ENCODE assay signal across 21 mouse cellular contexts in genomic region chr13:31122689-31123088, GRCm38 (mm10).
"Had no signal": no experiment of that assay in that cellular context is flagged by ENCODE, and none has a peak within 500 bp of the region (broad histone marks: within the 10 kb centered on the region; RNA-seq: fewer than 3 reads in every experiment).

No protein-coding gene starts in this region.

- H3K27me3 ChIP-seq: intestine, embryonic 15.5 days; kidney, embryonic 15.5 days; limb, embryonic 12.5 days; limb, embryonic 15.5 days; megakaryocyte, embryonic 14.5 days; midbrain, embryonic 13.5 days had no signal

- DNase-seq: kidney, adult 11 months; kidney, adult 8-10 months; kidney, postnatal 10 days; kidney, postnatal 36 days; layer of hippocampus, postnatal 36 days; left cerebral cortex, postnatal 4 days; liver, postnatal 0 days; thymus, adult 2 months; thymus, postnatal 14 days; thymus, postnatal 4 days had no signal

- H3K9ac ChIP-seq: intestine, embryonic 15.5 days; kidney, embryonic 15.5 days; limb, embryonic 12.5 days; limb, embryonic 15.5 days; liver, embryonic 14.5 days; liver, postnatal 0 days; midbrain, embryonic 13.5 days had no signal

- H3K27ac ChIP-seq: intestine, embryonic 15.5 days; kidney, embryonic 15.5 days; limb, embryonic 12.5 days; limb, embryonic 15.5 days; liver, embryonic 14.5 days; midbrain, embryonic 10.5 days; midbrain, embryonic 13.5 days; stomach, postnatal 0 days had no signal

- H3K36me3 ChIP-seq: intestine, embryonic 15.5 days; kidney, embryonic 15.5 days; limb, embryonic 12.5 days; limb, embryonic 15.5 days; midbrain, embryonic 10.5 days; midbrain, embryonic 13.5 days had no signal

- H3K9me3 ChIP-seq: intestine, embryonic 15.5 days; kidney, embryonic 15.5 days; limb, embryonic 12.5 days; limb, embryonic 15.5 days; midbrain, embryonic 10.5 days; midbrain, embryonic 13.5 days had no signal

- ATAC-seq: intestine, embryonic 15.5 days; liver, postnatal 0 days; midbrain, embryonic 13.5 days; midbrain, embryonic 16.5 days had no signal

- H3K4me3 ChIP-seq: intestine, embryonic 15.5 days; kidney, embryonic 15.5 days; limb, embryonic 12.5 days; limb, embryonic 15.5 days; megakaryocyte, embryonic 14.5 days; midbrain, embryonic 10.5 days; midbrain, embryonic 13.5 days had no signal

- H3K4me2 ChIP-seq: intestine, embryonic 15.5 days; kidney, embryonic 15.5 days; limb, embryonic 12.5 days; limb, embryonic 15.5 days; liver, embryonic 11.5 days; midbrain, embryonic 13.5 days had no signal

- H3K4me1 ChIP-seq: intestine, embryonic 15.5 days; kidney, embryonic 15.5 days; limb, embryonic 12.5 days; limb, embryonic 15.5 days; megakaryocyte, embryonic 14.5 days; midbrain, embryonic 10.5 days; midbrain, embryonic 13.5 days had no signal
